Mouse (Mus musculus) heart, postnatal 36 days (tissue): ENCODE data around the gene Pelo. TPM values are rescaled to one million over a fixed set of nuclear protein-coding genes. Genes with fewer than 3 reads are reported as not detected.

Experiments used
- DNase-seq, 2 experiments: peaks; one replicate each; pipeline ENCODE4 v3.0.0; 2021 to 2022
- intact Hi-C: fragments of 180-260 bp; cut with DNase I; formaldehyde crosslinking; loops from one replicate; pipeline ENCODE4 v1.15.1; 2025
- total RNA-seq, 2 experiments: library from RNA; stranded (reverse); gene quantifications; 2 replicates each; pipeline ENCODE4 v1.2.3; 2021

The Pelo gene
- 10 to 100 TPM; 17.2 to 17.8 TPM for total RNA-seq

DNA sequence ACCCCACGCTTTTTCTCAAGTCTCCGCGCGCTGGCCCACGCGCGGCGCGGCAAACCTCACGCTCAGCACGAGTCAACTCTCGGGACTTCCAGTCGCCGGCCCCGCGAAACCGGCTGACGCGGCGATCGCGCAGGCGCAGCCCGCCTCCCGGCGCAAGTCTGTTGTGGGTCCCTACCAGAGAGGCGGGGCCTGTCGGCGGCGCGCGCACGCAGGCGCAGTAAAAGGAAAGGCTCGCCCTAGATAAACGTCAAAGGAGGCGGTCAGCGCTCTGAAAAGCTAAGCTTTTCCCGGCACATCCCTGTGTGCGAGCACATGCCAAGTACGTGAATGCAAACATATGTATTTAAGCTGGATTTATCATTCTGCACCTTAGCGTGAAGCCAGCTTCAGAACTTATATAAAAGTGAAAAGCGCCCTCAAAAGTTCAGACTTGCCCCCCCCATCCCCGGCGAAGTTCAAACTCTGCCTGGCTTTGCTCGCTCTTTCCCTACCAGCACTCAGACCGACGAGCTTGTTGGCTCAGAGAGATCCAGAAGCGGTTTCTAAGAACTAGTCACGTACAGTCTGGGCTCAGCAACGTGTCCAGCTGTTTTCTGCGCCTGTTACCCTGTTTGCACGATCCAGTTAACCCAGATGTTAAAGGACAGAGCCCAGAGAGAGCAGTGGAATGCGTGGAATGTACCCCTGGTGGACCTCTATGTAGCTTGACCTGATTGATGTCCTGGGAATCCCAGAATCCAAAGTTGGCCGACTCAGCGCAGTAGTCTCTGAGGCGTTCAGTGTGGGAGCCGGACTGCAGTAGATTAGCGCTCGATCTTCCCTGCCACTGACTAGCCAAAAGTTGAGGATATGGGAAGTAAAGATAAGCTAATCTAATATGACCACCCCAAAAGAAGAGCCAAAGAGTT lies at the start of gene Pelo:
Gene Pelo, minus strand, starts transcription at position 118 of the 908 bp plus-strand sequence.
- intact Hi-C loops, result no loop called here
- peak; percentile 95 to 97 for DNase-seq

DNA sequence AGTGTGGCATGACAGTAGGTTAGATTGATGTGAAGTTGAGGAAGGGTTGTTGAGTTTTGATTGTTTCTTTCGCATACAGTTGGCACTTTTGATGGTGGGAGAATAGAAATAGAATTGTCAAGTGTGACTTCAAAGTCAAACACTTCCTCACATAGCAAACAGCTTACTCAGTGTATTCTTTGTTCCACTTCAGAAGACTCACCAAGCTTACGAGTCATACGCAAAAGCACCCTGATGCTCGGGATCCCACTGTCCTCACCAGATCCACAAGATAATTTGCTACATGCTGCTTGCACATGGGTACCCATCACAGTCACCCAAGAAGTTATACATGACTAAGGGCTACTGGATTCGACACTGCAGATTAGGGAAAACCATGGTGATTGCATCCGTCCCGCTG lies 48.5 kb upstream of the Pelo start:
- intact Hi-C loops, result no loop called here

DNA sequence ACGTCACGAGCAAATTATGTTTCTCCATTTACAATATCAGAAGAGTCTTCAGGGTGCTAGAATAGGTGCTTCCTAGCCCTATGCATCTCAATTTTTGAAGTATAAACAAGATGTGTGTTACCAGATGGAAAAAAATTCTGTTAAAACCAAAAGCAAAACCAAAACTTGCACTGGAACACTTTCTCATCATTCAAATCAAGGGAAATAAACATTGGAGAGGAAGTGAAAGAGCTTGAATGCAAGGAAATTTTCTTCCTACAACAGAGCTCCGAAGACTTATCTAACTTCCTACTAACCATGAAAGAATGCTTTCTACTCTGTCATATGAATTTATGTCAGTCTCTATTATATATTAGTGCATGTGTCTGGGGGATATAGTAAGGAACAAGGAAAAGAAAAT lies 46.8 kb upstream of the Pelo start:
- intact Hi-C loops, result no loop called here
- no peak for DNase-seq

More for the DNA sequence above, 48.5 kb upstream of the Pelo start:
- no peak for DNase-seq

DNA sequence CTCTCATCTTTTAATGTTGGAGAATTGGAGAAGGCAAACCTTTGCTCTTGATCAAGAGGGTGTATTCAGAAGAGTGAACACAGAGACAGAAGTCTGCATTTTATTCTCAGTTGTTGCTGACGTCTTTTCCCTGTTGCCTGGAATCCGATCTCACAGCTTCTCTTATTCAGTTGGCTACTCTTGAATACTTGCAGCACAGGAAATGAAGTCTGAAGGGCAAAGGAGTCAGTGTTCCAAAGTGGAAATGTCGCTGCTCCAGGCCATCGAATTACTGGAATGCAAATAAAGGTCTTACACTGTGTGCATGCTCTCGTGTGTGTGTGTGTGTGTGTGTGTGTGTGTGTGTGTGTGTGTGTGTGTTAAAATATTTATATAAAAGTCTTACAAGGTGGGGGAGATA lies 42.4 kb upstream of the Pelo start:
- DNase-seq, result no peak

DNA sequence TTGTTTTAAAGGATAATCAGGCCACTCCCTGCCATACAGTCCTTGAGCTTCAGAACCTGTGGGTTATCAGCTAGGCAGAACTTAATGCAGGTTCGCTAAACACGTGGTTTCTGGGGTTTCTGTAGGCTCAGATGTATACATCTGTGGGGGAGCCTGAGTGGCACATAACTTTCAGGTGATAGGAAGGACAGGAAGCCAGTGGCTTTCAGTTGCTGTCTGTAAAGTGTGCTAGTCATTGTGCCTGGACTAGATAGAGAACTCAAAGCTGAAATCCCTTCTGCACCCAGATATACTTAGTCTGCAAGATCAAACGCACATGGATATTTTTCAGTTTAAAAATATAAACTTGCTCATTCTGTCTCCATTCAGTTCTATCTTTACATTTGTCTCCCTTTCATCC lies 41.4 kb upstream of the Pelo start:
- no peak for DNase-seq
- intact Hi-C loops, result no loop called here

More for the DNA sequence above, 42.4 kb upstream of the Pelo start:
- intact Hi-C loops, result no loop called here

DNA sequence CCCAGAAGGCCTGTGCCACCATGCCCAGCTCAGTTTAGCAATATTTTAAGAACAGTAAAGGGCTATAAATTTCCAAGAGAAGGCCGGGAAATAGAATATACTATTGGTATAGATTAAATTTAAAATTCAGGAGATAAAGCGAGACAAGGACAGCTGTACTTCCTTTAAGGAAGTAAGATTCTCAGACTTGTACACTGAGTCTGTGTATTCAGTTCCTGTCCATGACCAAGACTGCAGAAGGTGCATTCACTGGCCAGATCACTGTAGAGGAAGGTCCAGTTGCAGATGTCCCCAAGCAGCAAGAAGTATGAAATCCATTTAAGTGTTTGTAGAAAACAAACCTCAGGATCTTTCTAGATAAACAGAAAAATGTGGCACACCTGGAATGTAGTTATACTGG lies 40.0 kb upstream of the Pelo start:
- intact Hi-C loops, result no loop called here
- no peak for DNase-seq

DNA sequence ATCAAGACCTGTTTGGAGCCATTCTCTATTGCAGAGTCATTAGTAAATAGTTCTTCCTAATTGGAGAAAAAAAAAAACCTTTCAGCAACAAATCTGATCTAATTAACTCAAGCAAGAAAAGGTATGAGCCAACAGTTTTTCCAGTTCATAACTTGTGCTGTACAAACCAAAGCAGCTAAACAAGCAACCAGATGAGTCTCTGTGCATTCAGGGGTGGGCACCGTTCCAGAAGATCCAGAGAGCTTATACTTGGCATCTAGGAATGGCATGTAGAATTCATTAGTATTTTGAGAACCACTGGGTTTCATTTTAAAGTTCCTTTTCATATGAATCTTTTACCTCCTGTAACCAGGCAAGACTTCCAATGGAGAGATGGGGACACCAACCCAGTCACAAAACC lies 37.8 kb upstream of the Pelo start:
- intact Hi-C loops, result no loop called here
- DNase-seq, result no peak

DNA sequence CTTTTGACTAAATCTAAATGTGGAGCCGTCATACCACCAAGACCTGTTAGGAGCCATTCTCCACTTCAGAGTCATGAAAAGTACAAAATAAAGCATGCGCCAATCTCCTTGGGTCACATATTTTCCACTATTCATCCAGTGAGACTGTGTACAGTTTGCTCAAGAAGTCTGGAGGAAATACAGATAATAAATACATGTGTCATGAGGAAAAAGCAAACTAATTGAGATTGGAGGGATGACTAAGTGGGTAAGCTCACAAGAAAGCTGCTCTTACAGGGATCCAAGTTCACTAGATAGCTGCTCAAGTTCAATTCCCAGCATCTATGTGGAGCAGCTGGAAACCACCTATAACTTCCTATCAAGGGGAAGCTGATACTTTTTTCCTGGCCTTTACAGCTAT lies 36.5 kb upstream of the Pelo start:
- no peak for DNase-seq
- intact Hi-C loops, result no loop called here

DNA sequence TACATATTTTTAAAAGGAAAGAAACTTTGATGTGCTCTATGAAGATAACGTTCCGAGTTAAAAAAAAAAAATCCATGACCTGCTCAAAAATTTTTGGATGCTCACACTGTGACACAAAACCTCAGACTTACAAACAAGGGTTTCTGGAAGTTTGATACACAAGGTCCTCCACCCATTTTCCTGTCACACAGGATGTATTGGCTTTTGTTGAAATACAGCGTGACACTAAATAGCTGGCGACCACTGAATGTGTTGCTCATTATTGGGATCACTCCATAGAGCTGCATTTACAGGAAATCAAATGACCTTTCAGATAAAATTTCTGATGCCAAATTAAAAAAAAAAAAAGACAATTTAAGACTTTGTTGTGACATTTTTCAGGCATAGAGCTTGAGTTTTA lies 35.1 kb upstream of the Pelo start:
- intact Hi-C loops, result no loop called here
- no peak for DNase-seq

DNA sequence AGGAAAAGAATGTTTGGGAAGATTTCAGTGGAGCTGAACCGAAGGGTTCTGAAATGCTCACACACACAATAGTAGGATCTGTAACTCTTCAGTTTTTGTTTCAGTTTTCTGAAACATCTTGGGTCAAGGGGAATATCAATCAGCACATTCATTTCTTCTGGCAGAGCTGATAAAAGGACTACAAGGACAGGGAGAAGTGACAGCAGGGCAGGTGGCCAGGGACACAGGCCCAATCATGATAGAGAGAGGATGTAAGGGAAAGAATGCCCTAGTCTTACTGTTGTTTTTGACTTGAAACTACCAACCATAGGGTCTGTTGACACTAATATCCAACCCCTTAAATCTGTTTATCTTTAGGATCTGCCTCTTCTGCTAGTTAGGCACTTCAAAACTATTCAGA lies 34.5 kb upstream of the Pelo start:
- DNase-seq, result no peak
- intact Hi-C loops, result loop anchor here (5.0 kb wide), 1 partner anchor 33 kb away; no protein-coding TSS in a partner anchor

DNA sequence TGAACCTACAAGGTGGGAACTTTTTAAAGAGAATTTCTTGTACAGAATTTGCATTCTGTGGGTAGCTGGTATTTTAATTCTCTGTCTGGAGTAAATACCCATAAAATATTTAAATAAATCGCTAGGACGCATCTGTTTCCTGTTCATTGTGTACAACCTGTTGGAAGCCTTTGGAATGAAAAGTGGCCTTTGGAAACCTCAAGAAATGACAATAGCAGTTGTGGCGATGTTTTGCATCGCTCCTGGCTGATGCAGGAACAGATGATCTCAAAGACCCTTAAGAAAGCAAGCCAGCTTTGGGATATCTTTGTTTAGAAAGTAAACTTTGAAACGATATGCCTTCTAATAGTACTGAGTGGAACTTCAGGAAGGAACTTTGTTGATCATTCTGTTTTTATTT lies 28.8 kb upstream of the Pelo start:
- intact Hi-C loops, result no loop called here
- no peak for DNase-seq

DNA sequence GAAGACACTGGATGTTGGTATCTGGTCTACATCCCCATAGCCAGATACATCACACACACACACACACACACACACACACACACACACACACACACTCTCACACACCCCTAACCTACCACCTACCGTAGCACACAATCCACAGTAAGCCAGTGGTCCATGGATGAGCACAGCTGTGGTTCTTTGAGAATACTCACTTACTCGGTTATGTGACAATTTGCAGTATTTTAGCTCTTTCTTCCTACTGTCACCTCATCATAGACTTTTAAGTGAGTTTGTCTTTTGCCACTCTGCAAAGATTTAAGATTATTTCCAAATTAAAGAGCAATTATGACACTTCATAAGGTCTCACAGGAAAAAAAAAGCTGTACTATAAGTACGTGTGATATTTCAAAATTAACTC lies 28.2 kb upstream of the Pelo start:
- no peak for DNase-seq
- intact Hi-C loops, result no loop called here

DNA sequence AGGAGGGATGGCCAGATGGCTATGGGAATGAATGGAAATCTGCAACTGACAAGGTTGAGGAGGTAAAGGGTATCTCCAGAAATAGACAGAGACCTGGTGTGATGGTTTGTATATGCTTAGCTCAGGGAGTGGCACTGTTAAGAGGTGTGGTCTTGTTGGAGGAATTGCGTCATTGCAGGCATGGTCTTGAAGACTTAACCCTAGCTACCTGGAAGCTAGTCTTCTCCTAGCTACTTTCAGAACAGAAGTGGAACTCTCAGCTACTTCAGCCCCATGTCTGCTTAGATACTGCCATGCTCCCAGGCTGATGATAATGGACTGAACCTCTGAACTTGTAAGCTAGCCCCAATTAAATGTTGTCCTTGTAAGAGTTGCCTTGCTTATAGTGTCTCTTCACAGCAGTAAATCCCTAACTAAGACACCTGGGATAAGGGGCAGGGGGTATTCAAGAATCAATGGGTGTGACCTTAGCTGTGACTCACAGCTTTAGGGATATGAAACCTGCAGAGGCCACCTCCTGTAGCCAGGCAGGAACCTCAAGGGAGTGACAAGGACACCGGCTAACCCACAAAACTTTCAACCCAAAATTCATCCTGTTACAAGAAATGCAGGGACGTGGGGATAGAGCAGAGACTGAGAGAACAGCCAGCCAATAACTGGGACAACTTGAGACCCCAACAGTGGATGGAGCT lies 27.1 kb upstream of the Pelo start:
- intact Hi-C loops, result no loop called here
- no peak for DNase-seq

DNA sequence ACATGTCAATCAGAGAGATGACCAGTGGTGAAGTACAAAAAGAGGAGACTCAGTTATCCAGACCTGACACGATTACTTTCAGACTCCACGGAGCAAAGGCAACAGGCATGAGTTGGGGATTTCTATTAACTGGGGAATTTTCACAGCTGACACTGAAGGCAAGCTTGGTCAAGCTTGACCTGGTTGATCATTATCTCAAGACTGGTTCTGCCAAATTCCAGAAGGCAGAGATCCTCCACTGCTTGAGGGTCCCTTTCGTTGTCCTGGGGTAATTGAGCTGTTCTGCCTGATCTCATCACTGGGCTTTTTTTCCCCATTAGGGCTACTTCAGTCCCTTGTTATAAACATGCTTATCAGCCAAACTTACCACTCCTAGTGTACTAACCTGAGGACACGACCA lies 19.6 kb upstream of the Pelo start:
- intact Hi-C loops, result loop anchor here (10.0 kb wide), 2 partner anchors 45 to 215 kb away; no protein-coding TSS in a partner anchor
- DNase-seq, result no peak

DNA sequence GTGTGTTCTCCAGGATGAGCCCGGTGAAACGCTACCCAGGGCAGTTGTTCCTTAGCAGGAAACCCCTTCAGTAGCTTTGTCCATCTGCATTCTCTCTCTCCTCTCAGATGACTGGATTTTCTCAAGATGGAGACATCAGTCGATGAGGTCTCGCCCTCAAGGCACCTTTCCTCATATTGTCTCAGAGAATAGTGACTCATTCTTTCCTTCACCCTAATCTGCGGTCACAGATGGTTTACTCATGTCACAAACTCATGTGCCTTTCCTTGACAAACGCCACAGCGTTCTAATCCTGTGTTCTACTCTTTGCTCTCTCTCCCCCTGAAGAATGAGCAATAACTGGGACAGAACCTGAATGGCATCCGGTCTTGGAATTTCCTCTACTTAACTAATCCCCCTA lies 17.4 kb upstream of the Pelo start:
- intact Hi-C loops, result loop anchor here (10.0 kb wide), 2 partner anchors 47 to 213 kb away; no protein-coding TSS in a partner anchor
- no peak for DNase-seq

DNA sequence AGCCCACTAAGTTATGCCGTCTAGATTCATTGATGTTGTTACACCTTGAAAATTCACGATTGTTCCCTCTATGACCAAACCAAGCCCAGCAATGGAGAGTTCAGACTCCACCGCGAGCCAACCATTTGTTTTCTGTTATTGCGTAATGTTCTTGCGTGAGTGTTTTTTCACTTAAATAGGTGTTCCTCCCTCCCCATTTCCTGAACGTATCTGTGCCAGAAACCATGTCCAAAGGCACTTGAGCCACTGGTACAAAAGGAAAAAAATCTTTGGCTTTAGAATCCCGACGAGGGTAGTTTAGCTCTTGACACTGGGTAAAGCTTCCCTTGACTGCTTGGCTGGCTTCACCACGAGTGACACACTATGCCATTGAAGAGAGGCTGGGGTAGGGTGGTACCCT lies 16.2 kb upstream of the Pelo start:
- intact Hi-C loops, result loop anchor here (10.0 kb wide), 2 partner anchors 49 to 211 kb away; no protein-coding TSS in a partner anchor

DNA sequence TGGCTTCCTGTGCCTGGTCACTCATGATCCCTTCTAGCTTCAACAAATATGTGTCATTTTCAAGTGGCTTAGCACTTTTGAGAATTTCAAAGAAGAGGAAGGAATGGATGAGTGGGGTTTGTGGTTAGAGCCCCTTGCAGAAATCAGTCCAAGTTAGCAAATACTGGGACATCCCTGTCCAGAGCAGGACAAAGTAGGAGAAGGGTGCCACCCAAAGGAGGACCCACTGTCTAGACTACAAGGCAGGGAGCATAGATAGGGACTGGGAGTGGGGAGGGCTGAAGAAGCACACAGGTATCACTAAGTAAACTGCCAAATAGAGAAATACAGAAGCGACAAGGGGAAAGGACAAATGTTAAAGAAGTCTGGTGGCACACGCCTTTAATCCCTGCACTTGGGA lies 12.8 kb upstream of the Pelo start:
- intact Hi-C loops, result loop anchor here (2.0 to 10.0 kb wide), 5 partner anchors 20 to 270 kb away; no protein-coding TSS in a partner anchor
- no peak for DNase-seq

More for the DNA sequence above, 16.2 kb upstream of the Pelo start:
- no peak for DNase-seq

DNA sequence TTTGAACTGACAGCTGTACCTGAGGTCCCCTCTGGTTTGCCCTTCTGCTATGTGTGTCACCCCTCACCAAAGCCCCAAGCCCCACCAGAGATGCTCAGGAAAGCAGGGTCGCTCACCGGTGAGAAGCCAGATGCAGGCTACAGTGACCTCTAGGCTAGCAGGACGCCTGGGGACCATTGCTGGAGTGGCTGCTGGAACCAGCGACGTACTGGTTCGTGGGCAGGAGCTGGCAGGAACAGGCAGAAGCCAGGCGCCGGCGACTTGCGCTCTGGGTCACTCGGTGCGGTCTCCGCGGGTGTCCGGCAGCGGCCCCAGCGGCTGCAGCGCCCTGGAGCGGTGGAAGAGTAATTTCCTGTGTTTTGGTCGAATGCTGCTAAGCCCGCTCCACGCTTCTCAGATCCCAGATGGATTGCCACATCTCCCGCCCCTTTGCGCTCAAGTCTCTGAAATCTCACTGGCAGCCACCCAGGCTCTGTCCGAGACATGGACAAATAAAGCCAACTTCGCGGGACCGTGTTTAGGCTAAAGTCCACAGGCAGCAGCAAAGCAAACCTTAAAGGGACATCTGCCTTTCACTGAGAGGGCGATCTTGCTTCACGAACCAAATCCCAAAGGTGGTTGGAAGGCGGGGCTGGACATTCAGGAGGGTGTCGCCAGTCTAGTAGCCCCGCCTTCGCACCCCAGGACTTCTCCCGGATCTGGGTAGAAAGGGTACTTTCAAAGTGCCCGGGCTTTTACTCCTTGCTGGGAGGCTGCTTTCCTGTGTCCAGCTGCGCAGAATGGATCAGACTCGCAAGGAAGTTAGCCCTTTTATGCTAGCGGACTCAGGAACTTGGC lies 11.6 kb upstream of the Pelo start, which contains the start of the genes Gm49395 and Itga1:
Gene Gm49395, minus strand, starts transcription at position 567 of the 837 bp plus-strand sequence.
Gene Itga1, minus strand, starts transcription at position 610 of the 837 bp plus-strand sequence.
- DNase-seq, result peak; percentile 79 to 86
- intact Hi-C loops, result loop anchor here (2.0 to 10.0 kb wide), 7 partner anchors 21 to 269 kb away; no protein-coding TSS in a partner anchor

DNA sequence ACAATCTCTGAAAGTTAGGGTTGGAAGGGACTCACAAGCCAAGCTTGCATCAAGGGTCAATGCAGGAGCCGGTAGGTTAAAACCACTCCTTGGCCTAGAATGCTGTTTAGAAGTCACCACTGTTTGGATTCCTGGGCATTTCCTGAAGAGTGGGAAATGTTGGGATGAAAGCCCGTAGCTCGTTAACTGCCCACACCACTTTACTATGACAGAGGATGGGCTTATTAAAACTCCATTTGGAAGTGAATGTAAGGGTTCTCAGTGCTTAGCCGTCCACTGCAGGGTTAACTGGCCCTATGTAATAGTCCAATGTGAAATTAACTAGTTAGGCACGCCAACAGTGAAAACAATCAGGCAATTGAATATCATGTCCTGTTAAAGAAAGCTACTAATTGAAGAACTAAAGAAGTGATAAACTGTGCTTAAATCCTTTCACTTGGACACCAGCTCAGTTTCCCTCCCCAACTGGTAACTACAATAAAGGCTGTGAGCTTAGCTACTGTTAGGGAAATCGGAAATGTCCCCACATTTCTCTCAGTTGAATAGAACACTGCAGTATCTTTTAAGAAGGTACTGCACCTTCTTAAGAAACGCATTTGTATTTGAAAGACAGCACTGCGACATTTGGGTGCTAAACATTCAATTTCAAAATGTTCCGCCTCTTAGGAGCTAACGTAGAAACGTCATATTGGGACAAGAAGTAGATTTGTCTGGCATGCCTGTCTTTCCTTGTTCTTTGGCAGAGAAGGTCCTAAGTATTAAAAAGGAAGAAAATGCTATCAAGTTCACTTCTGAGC lies 10.6 kb upstream of the Pelo start:
- intact Hi-C loops, result loop anchor here (2.0 to 10.0 kb wide), 6 partner anchors 54 to 268 kb away; no protein-coding TSS in a partner anchor
- DNase-seq, result no peak
